23 mouse cellular contexts compared by ENCODE assay signal in genomic region chr10:120679982-120680381, GRCm38 (mm10).
"Had no signal": no experiment of that assay in that cellular context is flagged by ENCODE, and none has a peak within 500 bp of the region (broad histone marks: within the 10 kb centered on the region; RNA-seq: fewer than 3 reads in every experiment).

No protein-coding gene starts in this region.

- H3K4me3 ChIP-seq: lung, embryonic 15.5 days; megakaryocyte, embryonic 14.5 days; midbrain, embryonic 10.5 days; midbrain, embryonic 12.5 days; myocyte; neural tube, embryonic 13.5 days; neural tube, embryonic 15.5 days had no signal

- H3K36me3 ChIP-seq: lung, embryonic 15.5 days; midbrain, embryonic 10.5 days; midbrain, embryonic 12.5 days; neural tube, embryonic 13.5 days; neural tube, embryonic 15.5 days had no signal

- H3K4me1 ChIP-seq: midbrain, embryonic 12.5 days had no signal

- DNase-seq: liver, postnatal 0 days; lung, adult 2 months; lung, postnatal 14 days; lung, postnatal 36 days; midbrain, embryonic 14.5 days; retina, postnatal 1 day; right cerebral cortex, adult 18-20 months; right cerebral cortex, postnatal 25 days; right cerebral cortex, postnatal 4 days; spleen, adult 18-20 months; thymus, adult 18-20 months; thymus, postnatal 14 days; thymus, postnatal 4 days had no signal

- H3K27me3 ChIP-seq: lung, embryonic 15.5 days; megakaryocyte, embryonic 14.5 days; midbrain, embryonic 12.5 days; neural tube, embryonic 13.5 days; neural tube, embryonic 15.5 days had no signal

- H3K9me3 ChIP-seq: lung, embryonic 15.5 days; megakaryocyte, embryonic 14.5 days; midbrain, embryonic 10.5 days; midbrain, embryonic 12.5 days; neural tube, embryonic 13.5 days; neural tube, embryonic 15.5 days had no signal

- H3K9ac ChIP-seq: liver, postnatal 0 days; lung, embryonic 15.5 days; midbrain, embryonic 12.5 days; neural tube, embryonic 13.5 days; neural tube, embryonic 15.5 days had no signal

- ATAC-seq: liver, postnatal 0 days; lung, postnatal 0 days; midbrain, embryonic 16.5 days had no signal

- H3K27ac ChIP-seq: lung, embryonic 15.5 days; macrophage; midbrain, embryonic 10.5 days; midbrain, embryonic 12.5 days; neural tube, embryonic 13.5 days; neural tube, embryonic 15.5 days had no signal
